Mouse (Mus musculus): ENCODE measurements at regions not wholly inside any gene's neighbourhood (a gene's known extent, or its start where the extent isn't known, plus 50 kb on each side); places are given as distances from the start of the nearest gene placed in this dataset.

GRCm38 (mm10) chr3:147041201-147041600 is 189.0 kb downstream of the Ttll7 start:
- no peaks in the 10 kb centered on the region for H3K36me3 ChIP-seq (ENCODE audit: control insufficient read depth, insufficient read depth, low read length)
- H3K4me3 ChIP-seq (ENCODE audit: low read depth, low read length): no peak overlapping the region
- WGBS: 89% methylated on average over 4 of the region's 4 CpGs
- no peak overlapping the region for H3K4me2 ChIP-seq (replicated peaks; ENCODE audit: low read depth)
- H3K9me3 ChIP-seq (ENCODE audit: control insufficient read depth, low read length): no peaks in the 10 kb centered on the region
- no peak overlapping the region for H3K27ac ChIP-seq (replicated peaks)
- no peak for TF ChIP-seq CTCF (IDR thresholded peaks at IDR 0.05; ENCODE audit: low read depth)
- TF ChIP-seq EP300 (optimal IDR thresholded peaks at IDR 0.05): no peak
- H3K27me3 ChIP-seq (ENCODE audit: control insufficient read depth, insufficient read depth, low read length): no peaks in the 10 kb centered on the region
- H3K9ac ChIP-seq (ENCODE audit: low read length): no peak overlapping the region
- no peak for ATAC-seq (ENCODE audit: low FRiP score, low TSS enrichment)
- no peak for DNase-seq (ENCODE audit: low spot score)
- no peaks in the 10 kb centered on the region for H3K4me1 ChIP-seq (replicated peaks; ENCODE audit: control insufficient read depth, insufficient read depth)

DNA sequence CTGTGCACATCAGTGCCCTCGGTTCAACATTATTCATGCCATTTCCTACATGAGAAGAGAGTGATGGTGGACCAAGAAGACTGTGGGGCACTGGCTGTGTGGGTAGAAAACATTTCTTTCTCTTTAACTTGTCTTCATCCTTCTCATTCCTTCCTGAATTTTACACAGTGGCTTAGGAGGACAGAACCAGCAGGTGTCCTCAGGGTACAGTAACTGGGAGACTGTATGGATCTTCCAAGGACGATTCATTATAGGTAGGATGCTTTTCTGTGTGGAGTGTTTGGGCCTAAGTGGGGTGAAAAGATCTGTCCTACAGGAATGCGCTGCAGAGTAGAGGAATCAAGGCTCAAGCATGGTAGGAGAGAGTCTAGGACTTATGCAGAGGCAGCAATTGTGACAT is 190.7 kb downstream of the Ttll7 start:
- TF ChIP-seq CTCF (IDR thresholded peaks at IDR 0.05; ENCODE audit: low read depth): peak; percentile 34
- no peak for TF ChIP-seq EP300 (optimal IDR thresholded peaks at IDR 0.05)
- Histone ChIP-seq H3K4me3 (ENCODE audit: low read depth, low read length) (no peak overlapping the region), H3K36me3 (ENCODE audit: control insufficient read depth, insufficient read depth, low read length) (no peaks in the 10 kb centered on the region), H3K9me3 (ENCODE audit: control insufficient read depth, low read length) (no peaks in the 10 kb centered on the region), H3K27ac (replicated peaks) (no peak overlapping the region), H3K4me1 (replicated peaks; ENCODE audit: control insufficient read depth, insufficient read depth) (no peaks in the 10 kb centered on the region), H3K9ac (ENCODE audit: low read length) (no peak overlapping the region), H3K27me3 (ENCODE audit: control insufficient read depth, insufficient read depth, low read length) (no peaks in the 10 kb centered on the region), H3K4me2 (replicated peaks; ENCODE audit: low read depth) (no peak overlapping the region)
- 78% methylated on average over 3 of the region's 3 CpGs for WGBS
- ATAC-seq (ENCODE audit: low FRiP score, low TSS enrichment) (no peak), DNase-seq (ENCODE audit: low spot score) (no peak)

GRCm38 (mm10) chr3:147046634-147047033 is 194.5 kb downstream of the Ttll7 start:
- Histone ChIP-seq H3K4me2 (replicated peaks; ENCODE audit: low read depth) (no peak overlapping the region), H3K9me3 (ENCODE audit: control insufficient read depth, low read length) (no peaks in the 10 kb centered on the region), H3K4me3 (ENCODE audit: low read depth, low read length) (no peak overlapping the region), H3K27me3 (ENCODE audit: control insufficient read depth, insufficient read depth, low read length) (no peaks in the 10 kb centered on the region), H3K27ac (replicated peaks) (no peak overlapping the region), H3K36me3 (ENCODE audit: control insufficient read depth, insufficient read depth, low read length) (no peaks in the 10 kb centered on the region), H3K4me1 (replicated peaks; ENCODE audit: control insufficient read depth, insufficient read depth) (no peaks in the 10 kb centered on the region), H3K9ac (ENCODE audit: low read length) (no peak overlapping the region)
- no peak for TF ChIP-seq CTCF (IDR thresholded peaks at IDR 0.05; ENCODE audit: low read depth)
- peak; percentile 39 for TF ChIP-seq EP300 (optimal IDR thresholded peaks at IDR 0.05)
- DNase-seq (ENCODE audit: low spot score) (no peak), ATAC-seq (ENCODE audit: low FRiP score, low TSS enrichment) (no peak)
- 36% methylated on average over 2 of the region's 2 CpGs for WGBS

- no peak for DNase-seq (ENCODE audit: low spot score)
- H3K4me1 ChIP-seq (replicated peaks; ENCODE audit: control insufficient read depth, insufficient read depth): no peaks in the 10 kb centered on the region
- no peak for ATAC-seq (ENCODE audit: low FRiP score, low TSS enrichment)
- no peaks in the 10 kb centered on the region for H3K36me3 ChIP-seq (ENCODE audit: control insufficient read depth, insufficient read depth, low read length)
- H3K9ac ChIP-seq (ENCODE audit: low read length): no peak overlapping the region
- TF ChIP-seq EP300 (optimal IDR thresholded peaks at IDR 0.05) (no peak), CTCF (IDR thresholded peaks at IDR 0.05; ENCODE audit: low read depth) (no peak)
- no peaks in the 10 kb centered on the region for H3K27me3 ChIP-seq (ENCODE audit: control insufficient read depth, insufficient read depth, low read length)
- no peaks in the 10 kb centered on the region for H3K9me3 ChIP-seq (ENCODE audit: control insufficient read depth, low read length)
- H3K4me2 ChIP-seq (replicated peaks; ENCODE audit: low read depth): no peak overlapping the region
- no peak overlapping the region for H3K4me3 ChIP-seq (ENCODE audit: low read depth, low read length)
- WGBS: 72% methylated on average over 8 of the region's 8 CpGs
- no peak overlapping the region for H3K27ac ChIP-seq (replicated peaks)
Measured at GRCm38 (mm10) chr3:147054157-147054838, 202.1 kb downstream of the Ttll7 start.

- WGBS: 46% methylated on average over 3 of the region's 3 CpGs
- ATAC-seq (ENCODE audit: low FRiP score, low TSS enrichment) (no peak), DNase-seq (ENCODE audit: low spot score) (no peak)
- Histone ChIP-seq H3K4me2 (replicated peaks; ENCODE audit: low read depth) (no peak overlapping the region), H3K36me3 (ENCODE audit: control insufficient read depth, insufficient read depth, low read length) (no peaks in the 10 kb centered on the region), H3K9ac (ENCODE audit: low read length) (no peak overlapping the region), H3K9me3 (ENCODE audit: control insufficient read depth, low read length) (no peaks in the 10 kb centered on the region), H3K4me1 (replicated peaks; ENCODE audit: control insufficient read depth, insufficient read depth) (no peaks in the 10 kb centered on the region), H3K4me3 (ENCODE audit: low read depth, low read length) (no peak overlapping the region), H3K27me3 (ENCODE audit: control insufficient read depth, insufficient read depth, low read length) (no peaks in the 10 kb centered on the region), H3K27ac (replicated peaks) (no peak overlapping the region)
- TF ChIP-seq CTCF (IDR thresholded peaks at IDR 0.05; ENCODE audit: low read depth) (no peak), EP300 (optimal IDR thresholded peaks at IDR 0.05) (no peak)
Measured at GRCm38 (mm10) chr3:147057874-147058273, 205.7 kb downstream of the Ttll7 start.

DNA sequence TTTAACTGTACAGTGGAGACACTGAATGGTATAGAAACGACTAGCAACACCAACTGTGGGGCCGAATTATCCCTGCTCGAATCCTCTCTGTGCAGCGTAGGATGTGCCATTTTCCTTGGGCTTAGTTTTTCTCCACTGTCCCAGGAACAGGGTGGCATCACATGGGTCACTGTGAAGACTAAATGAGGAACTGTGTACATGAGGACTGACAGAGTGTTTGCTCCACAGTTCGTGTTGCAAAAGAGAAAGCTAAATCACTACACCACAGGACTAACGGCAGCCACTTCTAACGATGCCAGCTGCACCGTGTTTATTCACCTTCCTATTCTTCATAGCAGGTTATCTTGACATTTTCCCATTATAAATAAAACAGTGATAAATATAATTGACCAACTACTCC is 208.5 kb downstream of the Ttll7 start:
- H3K27ac ChIP-seq (replicated peaks): no peak overlapping the region
- WGBS: 88% methylated on average over 8 of the region's 8 CpGs
- ATAC-seq (ENCODE audit: low FRiP score, low TSS enrichment) (no peak), DNase-seq (ENCODE audit: low spot score) (no peak)
- H3K9me3 ChIP-seq (ENCODE audit: control insufficient read depth, low read length): no peaks in the 10 kb centered on the region
- no peaks in the 10 kb centered on the region for H3K36me3 ChIP-seq (ENCODE audit: control insufficient read depth, insufficient read depth, low read length)
- H3K9ac ChIP-seq (ENCODE audit: low read length): no peak overlapping the region
- no peak for TF ChIP-seq CTCF (IDR thresholded peaks at IDR 0.05; ENCODE audit: low read depth)
- TF ChIP-seq EP300 (optimal IDR thresholded peaks at IDR 0.05): no peak
- H3K4me1 ChIP-seq (replicated peaks; ENCODE audit: control insufficient read depth, insufficient read depth): no peaks in the 10 kb centered on the region
- H3K27me3 ChIP-seq (ENCODE audit: control insufficient read depth, insufficient read depth, low read length): no peaks in the 10 kb centered on the region
- no peak overlapping the region for H3K4me3 ChIP-seq (ENCODE audit: low read depth, low read length)
- no peak overlapping the region for H3K4me2 ChIP-seq (replicated peaks; ENCODE audit: low read depth)
